35 mouse cellular contexts compared by ENCODE assay signal in genomic region chr11:58134869-58135268, GRCm38 (mm10). TPM values are rescaled to one million over a fixed set of nuclear protein-coding genes. Genes with fewer than 3 reads are reported as not detected.
A peak's percentile ranks its signal among the peaks of the same experiment; 100 is the strongest.
DNase-seq lines count a peak whose midpoint lies in the region; ATAC-seq and TF ChIP-seq lines count a peak whose summit lies in the region.
"Had no signal": no experiment of that assay in that cellular context is flagged by ENCODE, and none has a peak within 500 bp of the region (broad histone marks: within the 10 kb centered on the region; RNA-seq: fewer than 3 reads in every experiment).

No protein-coding gene starts in this region.

- peaks cover 38% of the 10 kb centered on the region for H3K36me3 ChIP-seq in thymus, adult 2 months (ENCODE audit: control insufficient read depth, insufficient read depth, low read length)

- ATAC-seq in megakaryocyte, adult 5-6 weeks (ENCODE audit: poor library complexity, severe bottlenecking): peak; percentile 73
- ATAC-seq: forebrain, postnatal 0 days; intestine, postnatal 0 days; midbrain, embryonic 16.5 days had no signal

- H3K27ac ChIP-seq in thymus, adult 2 months (ENCODE audit: control insufficient read depth, insufficient read depth, low read length): peak overlapping the region; percentile 69
- H3K27ac ChIP-seq: embryonic facial prominence, embryonic 12.5 days; forebrain, embryonic 12.5 days; heart, embryonic 10.5 days; heart, embryonic 15.5 days; hindbrain, embryonic 13.5 days; kidney, embryonic 15.5 days; left cerebral cortex, adult 2 months; limb, embryonic 12.5 days; liver, embryonic 15.5 days; neural tube, embryonic 12.5 days; stomach, postnatal 0 days had no signal

- no peak for TF ChIP-seq CTCF in thymus, adult 2 months (IDR thresholded peaks at IDR 0.05; ENCODE audit: borderline replicate concordance, control insufficient read depth, extremely low read depth, insufficient read depth, low read length, poor library complexity)

- DNase-seq in thymus, adult 2 months: peak; percentile 51
- DNase-seq in thymus, postnatal 4 days: no peak
- peak; percentile 56 for DNase-seq in thymus, postnatal 14 days
- no peak for DNase-seq in Muller cell, postnatal 12 days (ENCODE audit: inconsistent ontology term)
- DNase-seq in heart, postnatal 14 days: no peak
- DNase-seq in retina, embryonic 14.5 days (ENCODE audit: low spot score): no peak
- DNase-seq: adrenal gland, adult 8-10 months; cerebellum, adult 8-10 months; cerebellum, postnatal 25 days; forebrain, postnatal 0 days; gastrocnemius, postnatal 10 days; heart, postnatal 36 days; kidney, postnatal 25 days; lung, embryonic 14.5 days; lung, postnatal 14 days; right cerebral cortex, postnatal 4 days had no signal

- no peak for TF ChIP-seq POLR2A in thymus, adult 2 months (IDR thresholded peaks at IDR 0.05; ENCODE audit: control insufficient read depth, extremely low read depth, insufficient read depth, low read length, poor library complexity)

- H3K27me3 ChIP-seq in thymus, adult 2 months (ENCODE audit: control insufficient read depth, insufficient read depth, low read length): no peaks in the 10 kb centered on the region
- H3K27me3 ChIP-seq: embryonic facial prominence, embryonic 12.5 days; forebrain, embryonic 12.5 days; heart, embryonic 15.5 days; hindbrain, embryonic 13.5 days; kidney, embryonic 15.5 days; limb, embryonic 12.5 days; liver, embryonic 15.5 days; neural tube, embryonic 12.5 days had no signal

- intact Hi-C loops in heart, postnatal 14 days (cut with DNase I): no loop called here

- H3K4me1 ChIP-seq in thymus, adult 2 months (replicated peaks; ENCODE audit: control insufficient read depth, insufficient read depth, low read length): peaks cover 40% of the 10 kb centered on the region
- H3K4me1 ChIP-seq: embryonic facial prominence, embryonic 12.5 days; forebrain, embryonic 12.5 days; heart, embryonic 10.5 days; heart, embryonic 15.5 days; hindbrain, embryonic 13.5 days; limb, embryonic 12.5 days; liver, embryonic 15.5 days; neural tube, embryonic 12.5 days had no signal

- H3K4me3 ChIP-seq in thymus, adult 2 months (ENCODE audit: control insufficient read depth, insufficient read depth, low read length): no peak overlapping the region
- H3K4me3 ChIP-seq: embryonic facial prominence, embryonic 12.5 days; forebrain, embryonic 12.5 days; heart, embryonic 10.5 days; heart, embryonic 15.5 days; hindbrain, embryonic 13.5 days; kidney, embryonic 15.5 days; left cerebral cortex, adult 2 months; limb, embryonic 12.5 days; liver, embryonic 15.5 days; neural tube, embryonic 12.5 days had no signal

RNA-seq across cellular contexts. Expression of gene Cnot8, which starts 30.9 kb away (rescaled TPM):
- polyA plus RNA-seq in thymus, adult 2 months (2012; rRNA removed): 158 and 192 TPM in 2 replicates
- total RNA-seq in megakaryocyte, adult 5-6 weeks (2015): 57.4 and 62.3 TPM in 2 replicates
- 86.3 and 88.8 TPM in 2 replicates for total RNA-seq in megakaryocyte, adult 5-6 weeks (2017)
- 10 to 100 TPM; 38.6 to 40.5 TPM for total RNA-seq in heart, postnatal 14 days (2021)

RNA-seq across cellular contexts. Expression of gene Gemin5, which starts 33.5 kb away (rescaled TPM):
- 20.4 and 21.8 TPM in 2 replicates for polyA plus RNA-seq in thymus, adult 2 months (2012; rRNA removed)
- 3.4 and 7.3 TPM in 2 replicates for total RNA-seq in megakaryocyte, adult 5-6 weeks (2015)
- total RNA-seq in megakaryocyte, adult 5-6 weeks (2017): 7.4 and 7.8 TPM in 2 replicates
- 1 to 10 TPM; 9.2 to 9.7 TPM for total RNA-seq in heart, postnatal 14 days (2021)

RNA-seq across cellular contexts. Expression of gene Mrpl22, which starts 36.6 kb away (rescaled TPM):
- polyA plus RNA-seq in thymus, adult 2 months (2012; rRNA removed): 41.3 and 42.0 TPM in 2 replicates
- 45.0 and 47.8 TPM in 2 replicates for total RNA-seq in megakaryocyte, adult 5-6 weeks (2015)
- 29.6 and 31.8 TPM in 2 replicates for total RNA-seq in megakaryocyte, adult 5-6 weeks (2017)
- 10 to 100 TPM; 47.1 to 49.9 TPM for total RNA-seq in heart, postnatal 14 days (2021)

RNA-seq across cellular contexts. Expression of gene Gm12248, which starts 41.9 kb away (rescaled TPM):
- polyA plus RNA-seq in thymus, adult 2 months (2012; rRNA removed): 0.32 and 0.59 TPM in 2 replicates
- not detected in 2 replicates for total RNA-seq in megakaryocyte, adult 5-6 weeks (2015)
- total RNA-seq in megakaryocyte, adult 5-6 weeks (2017): not detected in 2 replicates
- not detected for total RNA-seq in heart, postnatal 14 days (2021)
- total RNA-seq: forebrain, postnatal 0 days; gastrocnemius, postnatal 10 days; heart, postnatal 36 days; layer of hippocampus, adult 18-20 months; layer of hippocampus, postnatal 10 days; left cerebral cortex, adult 2 months; left cerebral cortex, postnatal 25 days; liver, adult 2 months had no signal
- polyA plus RNA-seq: embryonic facial prominence, embryonic 12.5 days; forebrain, embryonic 12.5 days; forebrain, postnatal 0 days; heart, embryonic 10.5 days; heart, embryonic 15.5 days; intestine, postnatal 0 days; limb, embryonic 12.5 days; liver, embryonic 15.5 days; lung, embryonic 14.5 days; midbrain, embryonic 11.5 days; neural tube, embryonic 12.5 days; stomach, postnatal 0 days had no signal

Comparison
In these comparisons a context has a peak if more than half of its experiments do, and no peak if none do; other contexts are left out.
1. DNase-seq: peak in thymus, adult 2 months (single experiment) and thymus, postnatal 14 days (single experiment); none in thymus, postnatal 4 days (single experiment), Muller cell, postnatal 12 days (single experiment), heart, postnatal 14 days (0 of 2) and retina, embryonic 14.5 days (single experiment).